Mouse (Mus musculus): ENCODE measurements at regions not wholly inside any gene's neighbourhood (a gene's known extent, or its start where the extent isn't known, plus 50 kb on each side); places are given as distances from the start of the nearest gene placed in this dataset.
A peak's percentile ranks its signal among the peaks of the same experiment; 100 is the strongest.

DNA sequence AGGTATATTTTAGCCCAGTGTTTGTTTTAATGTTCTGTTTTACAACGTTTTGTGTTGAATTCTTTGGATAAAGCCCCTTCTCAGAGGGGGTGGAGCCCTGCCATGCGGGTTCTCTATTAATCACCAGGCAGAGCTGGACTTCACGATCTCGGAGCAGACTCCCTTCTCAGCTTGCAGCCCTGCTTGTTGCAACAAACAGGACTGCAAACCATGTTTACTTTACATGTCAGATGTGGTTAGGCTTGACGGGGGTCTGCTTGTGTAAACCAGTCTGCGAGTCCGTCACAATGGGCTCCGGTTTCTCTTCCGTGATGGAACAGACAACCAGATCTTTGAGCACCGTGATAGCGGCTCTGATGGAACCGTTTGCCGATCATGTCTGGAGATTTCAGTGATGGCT, 517.6 kb downstream of the Kcnj2 start:
- DNase-seq = peak in 1 of 2 experiments; percentile 4

DNA sequence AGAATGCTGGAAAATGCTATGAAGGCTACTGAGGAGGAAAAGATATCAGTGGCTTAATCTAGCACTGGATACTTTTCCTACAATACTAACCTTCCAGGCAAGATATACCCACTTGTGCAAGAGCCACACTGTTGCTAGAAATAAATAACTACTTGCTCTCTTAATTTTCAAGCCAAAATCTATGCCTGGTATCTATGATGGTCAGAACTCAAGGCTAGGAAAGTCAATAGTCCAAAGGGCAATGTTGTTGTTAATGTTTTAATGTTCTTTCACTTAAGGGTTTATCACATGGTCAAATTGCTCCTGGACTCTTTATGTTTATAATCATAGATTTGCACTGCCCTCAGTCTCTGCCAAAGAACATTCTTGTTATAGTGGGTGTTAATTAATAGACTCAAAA, 533.5 kb downstream of the Kcnj2 start:
- no peak for DNase-seq

- DNase-seq = no peak
These were observed 539.2 kb downstream of the Kcnj2 start for GRCm38 (mm10) chr11:111605146-111605545.

DNA sequence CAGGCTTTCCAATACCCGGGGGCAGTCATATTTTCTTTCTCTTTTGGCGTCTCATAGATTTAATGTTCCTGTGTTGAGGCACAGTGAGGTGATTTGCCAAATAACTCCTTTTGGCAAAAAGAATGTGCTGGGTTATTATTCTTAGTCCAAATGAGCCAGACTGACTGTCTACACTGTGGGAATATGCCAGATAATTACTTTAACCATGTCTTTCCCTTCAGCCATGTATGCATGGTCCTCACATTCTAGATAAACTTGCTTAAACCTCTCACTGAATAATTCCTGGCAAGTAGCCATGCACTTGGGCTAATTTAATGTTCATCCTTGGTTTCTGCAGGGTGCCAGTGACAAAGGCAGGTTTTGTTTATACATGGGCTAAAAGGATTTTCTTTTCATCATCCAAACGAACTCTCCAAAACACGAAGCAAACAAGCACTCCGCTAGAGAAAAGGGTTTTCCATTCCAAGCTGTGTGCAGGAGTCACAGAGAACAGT, 544.6 kb downstream of the Kcnj2 start:
- no peak for DNase-seq

DNA sequence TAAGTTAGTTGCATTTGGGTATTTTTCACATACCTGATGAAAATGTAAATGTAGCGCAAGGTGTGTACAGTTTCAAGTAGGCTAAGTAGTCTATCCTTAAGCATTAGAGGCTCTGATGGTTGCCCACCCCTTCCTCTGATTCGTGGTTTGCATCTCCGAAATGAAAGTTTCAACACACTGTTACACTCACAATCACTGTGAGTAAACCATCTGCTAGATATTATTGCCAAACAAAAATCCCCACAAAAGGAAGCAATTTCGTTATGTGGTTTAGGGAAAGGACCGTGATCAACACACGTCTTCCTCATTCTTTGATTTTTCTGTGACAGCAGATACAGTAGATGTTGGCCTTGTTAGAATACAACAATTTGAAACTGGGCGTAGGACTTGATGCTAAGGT, 577.6 kb downstream of the Kcnj2 start:
- DNase-seq = no peak

- DNase-seq = peak in 1 of 2 experiments; percentile 9
These were observed 586.9 kb downstream of the Kcnj2 start for GRCm38 (mm10) chr11:111652882-111653281.

- DNase-seq = no peak
These were observed 591.8 kb downstream of the Kcnj2 start for GRCm38 (mm10) chr11:111657778-111658177.

GRCm38 (mm10) chr11:111658362-111659309, 592.7 kb downstream of the Kcnj2 start:
- DNase-seq = no peak

DNA sequence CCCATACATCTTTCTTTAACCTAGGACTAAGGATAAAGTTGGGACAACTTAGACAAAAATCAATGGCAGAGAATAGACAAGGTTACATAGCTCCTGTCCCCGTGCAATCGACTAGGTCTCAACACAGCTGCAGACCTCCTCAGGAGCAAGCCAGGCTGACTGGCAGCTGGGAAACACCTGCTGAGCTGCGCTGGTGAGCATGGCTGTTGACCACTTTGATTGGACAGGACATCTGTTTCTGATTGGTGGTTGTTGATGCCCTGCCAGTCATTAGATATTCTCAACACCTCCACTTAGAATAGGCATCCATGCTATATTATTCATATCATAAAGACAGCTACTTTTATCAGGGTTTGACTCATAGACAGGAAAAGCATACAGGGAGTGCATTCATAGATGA, 597.3 kb downstream of the Kcnj2 start:
- DNase-seq = no peak

DNA sequence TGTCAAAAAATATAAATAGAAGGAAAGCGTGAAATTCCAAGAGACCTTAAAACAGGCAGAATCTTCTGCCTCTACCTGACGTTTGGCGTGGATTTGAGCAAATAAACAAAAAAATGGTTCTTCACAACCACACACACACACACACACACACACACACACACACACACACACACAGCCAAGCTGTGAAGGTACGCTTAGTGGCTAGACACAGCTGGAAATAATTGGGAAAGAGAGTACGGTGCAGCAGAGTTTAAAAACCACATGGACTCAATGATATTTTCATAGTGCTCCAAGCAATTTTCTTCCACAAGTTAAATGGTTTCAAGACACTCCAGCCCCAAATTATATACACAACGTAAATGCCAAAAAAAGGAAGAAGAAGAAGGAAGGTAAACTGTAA, 600.4 kb downstream of the Kcnj2 start:
- DNase-seq = no peak

DNA sequence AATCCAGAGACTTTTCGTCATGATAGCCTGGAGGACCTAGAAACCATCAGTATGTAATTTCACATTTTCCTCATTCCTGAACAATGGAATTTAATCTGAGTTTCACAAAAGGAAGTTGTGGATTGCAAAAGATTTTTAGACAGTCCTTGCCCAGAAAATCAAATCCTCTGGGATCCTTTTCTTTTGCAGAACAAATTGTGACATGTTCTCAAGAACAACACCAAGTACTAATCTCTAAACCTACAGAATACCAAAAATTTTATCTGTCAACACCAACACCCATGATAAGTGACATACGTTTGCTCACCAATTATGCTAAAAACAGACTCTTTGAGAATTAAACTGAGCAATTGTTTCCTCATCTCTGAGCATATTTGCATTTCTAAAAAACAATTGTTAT, 605.9 kb downstream of the Kcnj2 start:
- DNase-seq = no peak

- no peak for DNase-seq
These were observed 609.7 kb downstream of the Kcnj2 start for GRCm38 (mm10) chr11:111675673-111676072.

DNA sequence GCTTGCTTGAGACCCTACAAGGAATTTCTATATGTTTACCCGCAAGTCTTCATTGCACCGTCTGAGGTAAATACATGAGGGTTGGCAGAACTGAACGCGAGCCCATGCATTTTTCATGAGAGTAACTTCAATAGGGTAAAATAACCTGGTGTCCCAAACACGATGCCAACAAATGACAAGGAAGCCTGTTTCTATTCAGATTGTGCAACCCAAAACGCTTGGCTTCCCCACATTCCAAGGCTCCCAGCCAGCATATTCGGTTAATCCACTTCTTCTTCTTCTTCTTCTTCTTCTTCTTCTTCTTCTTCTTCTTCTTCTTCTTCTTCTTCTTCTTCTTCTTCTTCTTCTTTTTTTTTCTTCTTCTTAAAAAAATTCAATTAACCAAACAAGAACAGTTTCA, 616.4 kb downstream of the Kcnj2 start:
- no peak for DNase-seq

GRCm38 (mm10) chr11:111683909-111684308, 617.9 kb downstream of the Kcnj2 start:
- DNase-seq = no peak

GRCm38 (mm10) chr11:111687769-111688168, 621.8 kb downstream of the Kcnj2 start:
- no peak for DNase-seq

DNA sequence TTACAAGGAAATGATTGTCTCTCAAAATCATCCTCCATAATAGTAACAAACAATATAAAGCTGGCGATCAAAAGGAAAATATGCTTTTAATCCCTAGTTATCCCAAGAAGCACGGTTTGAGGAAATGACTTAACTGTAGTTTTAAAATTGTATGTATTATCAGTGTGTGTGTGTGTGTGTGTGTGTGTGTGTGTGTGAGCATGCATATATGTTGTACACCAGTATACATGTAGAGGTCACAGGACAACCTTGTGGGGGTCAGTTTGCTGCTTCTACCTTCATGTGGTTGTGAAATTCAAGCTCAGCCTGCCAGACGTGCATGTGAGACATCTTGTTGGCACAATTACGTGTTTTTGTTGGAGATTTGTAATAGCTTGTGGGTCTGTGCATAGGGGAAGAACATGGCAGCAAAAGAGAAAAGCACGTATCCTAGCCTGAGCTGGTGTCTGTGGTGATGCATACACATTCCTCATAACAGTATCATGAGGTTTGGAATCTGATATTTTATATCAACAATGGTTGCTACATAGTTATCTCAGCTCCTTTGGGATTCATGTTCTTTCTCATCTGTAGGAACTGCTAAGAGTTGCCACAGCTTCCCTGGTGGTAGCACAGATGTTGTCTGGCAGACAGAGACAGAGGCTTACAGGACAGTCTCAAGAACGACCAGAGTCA, 622.4 kb downstream of the Kcnj2 start:
- no peak for DNase-seq

- no peak for DNase-seq
These were observed 623.9 kb downstream of the Kcnj2 start for GRCm38 (mm10) chr11:111689899-111690298.

DNA sequence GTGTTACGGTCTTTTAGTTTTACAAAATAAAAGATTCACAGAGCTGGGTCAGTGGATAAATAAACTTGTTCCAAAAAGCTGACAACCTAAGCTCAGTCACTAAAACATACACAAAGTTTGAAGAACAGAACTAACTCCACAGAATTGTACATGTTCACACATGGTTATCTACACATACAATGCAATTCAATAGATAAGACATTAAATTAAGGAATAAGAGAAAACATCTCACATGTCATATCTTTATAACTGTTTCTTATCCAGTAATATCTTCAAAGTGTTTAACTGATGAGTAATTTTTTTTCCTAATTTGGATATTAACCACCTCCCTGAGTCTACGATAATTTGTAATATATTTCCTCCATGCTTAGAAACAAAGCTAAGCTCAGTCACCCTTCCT, 625.5 kb downstream of the Kcnj2 start:
- no peak for DNase-seq

- no peak for DNase-seq
These were observed 630.7 kb downstream of the Kcnj2 start for GRCm38 (mm10) chr11:111696668-111697067.

- DNase-seq = no peak
These were observed 633.9 kb downstream of the Kcnj2 start for GRCm38 (mm10) chr11:111699862-111700261.

DNA sequence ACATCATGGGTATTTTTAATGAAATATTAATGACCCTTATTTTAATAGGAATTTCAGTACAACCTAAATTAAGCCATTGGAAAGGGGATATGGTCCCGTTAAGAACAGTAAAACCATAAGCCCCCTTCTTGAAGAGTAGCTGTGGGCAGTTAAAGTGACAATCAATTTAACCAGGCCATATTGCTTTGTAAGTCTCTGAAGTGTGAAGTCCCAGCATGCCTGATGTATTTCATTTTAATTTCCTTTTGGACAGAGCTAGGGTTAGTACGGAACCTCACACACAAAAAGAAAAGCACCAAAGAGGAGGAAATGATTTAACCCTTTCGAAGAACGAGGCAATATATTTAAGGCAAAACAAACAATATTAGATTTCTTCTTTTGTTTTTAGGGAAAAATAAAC, 640.9 kb downstream of the Kcnj2 start:
- no peak for DNase-seq

DNA sequence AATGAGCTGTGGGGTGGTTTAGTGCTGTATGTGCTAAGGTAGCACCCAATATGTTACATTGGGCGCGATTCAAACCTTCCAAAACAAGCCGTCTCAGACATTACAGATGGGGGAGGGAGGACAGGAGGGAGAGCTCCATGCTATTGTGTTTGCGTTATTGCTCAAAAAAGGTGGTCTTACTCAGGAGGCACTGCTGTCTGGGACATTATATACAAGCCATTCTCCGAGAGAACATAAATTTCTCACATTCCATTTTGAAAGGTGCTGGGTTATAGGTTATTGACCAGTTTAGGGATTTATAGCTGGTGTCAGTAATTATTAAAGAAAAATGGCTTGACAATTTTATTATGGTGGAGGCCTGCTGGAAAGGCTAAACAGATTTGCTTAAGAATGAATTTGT, 649.4 kb downstream of the Kcnj2 start:
- DNase-seq = no peak

DNA sequence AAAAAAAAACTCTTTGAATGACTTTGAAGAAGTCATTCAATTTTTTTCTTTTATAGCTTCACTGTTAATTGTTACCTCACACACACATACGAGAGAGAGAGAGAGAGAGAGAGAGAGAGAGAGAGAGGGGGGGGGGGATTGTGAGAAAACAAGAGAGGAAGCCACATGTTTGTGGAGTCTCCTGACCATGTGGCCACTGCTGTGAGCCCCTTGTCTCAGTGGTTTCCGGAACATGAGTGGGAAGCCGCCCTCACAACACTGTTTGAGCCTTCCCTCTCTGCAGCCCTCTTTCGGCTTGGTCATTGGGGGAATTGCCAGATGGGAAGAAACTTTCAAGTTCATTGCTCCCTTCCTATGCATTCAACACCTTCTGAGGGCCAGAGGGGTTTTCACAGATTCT, 656.3 kb downstream of the Kcnj2 start:
- no peak for DNase-seq

- DNase-seq = no peak
These were observed 662.2 kb downstream of the Kcnj2 start for GRCm38 (mm10) chr11:111728148-111728547.
